Mouse (Mus musculus) leukemia stem cell, adult 10-12 weeks (primary cell): ENCODE data around the gene Agtpbp1. TPM values are rescaled to one million over a fixed set of nuclear protein-coding genes. Genes with fewer than 3 reads are reported as not detected.

Source experiments
- polyA plus RNA-seq: library from polyadenylated mRNA; stranded (reverse); fragments of >175 nt; gene quantifications from 2 replicates; pipeline ENCODE4 v1.2.3, GENCODE M21; 2012; ENCODE audit warnings: low replicate concordance

Agtpbp1 gene
- 3.4 and 4.0 TPM in 2 replicates for polyA plus RNA-seq

DNA sequence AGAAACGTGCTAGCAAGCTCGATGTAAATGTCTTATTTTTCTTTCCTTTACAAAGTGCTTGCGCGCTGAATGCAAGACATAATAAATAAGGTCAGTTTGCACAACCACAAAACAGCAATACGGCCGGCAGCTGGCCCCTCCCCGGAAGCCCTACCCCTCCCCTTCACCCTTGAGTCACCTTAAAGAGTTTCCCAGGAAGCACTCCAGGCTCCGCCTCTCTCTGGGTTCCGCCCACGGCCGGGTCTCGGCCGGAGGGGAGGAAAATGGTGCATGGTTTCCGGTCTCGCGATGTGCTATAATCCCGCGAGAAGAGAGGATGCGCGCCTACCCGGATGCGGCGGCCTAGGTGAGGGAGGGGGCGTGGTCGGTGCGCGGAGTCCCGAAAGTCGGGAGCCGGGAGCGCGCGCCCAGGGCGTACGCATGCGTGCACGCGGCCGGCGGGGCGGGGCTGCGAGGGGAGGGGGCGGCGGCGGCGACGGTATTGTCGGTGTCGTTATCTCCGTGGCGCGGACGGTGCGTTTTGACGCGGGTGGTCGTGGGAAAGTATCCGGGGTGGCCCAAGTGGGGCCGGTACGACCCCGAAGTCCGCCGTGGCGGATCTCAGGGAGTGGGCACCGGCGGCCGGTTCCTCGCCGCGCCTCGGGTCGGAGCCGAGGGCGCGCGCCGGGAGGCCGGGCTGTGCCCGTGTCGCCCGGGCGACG is at the start of gene Agtpbp1, which contains the start of gene Naa35:
Gene Agtpbp1 (minus strand): TSS at position 281 of the 701 bp plus-strand sequence.
Gene Naa35 (plus strand): TSS at position 313 of the 701 bp plus-strand sequence.

Other genes starting within 250 kb of the Agtpbp1 start
- 3.2 and 9.2 TPM in 2 replicates for gene Naa35, start within 50 bp of the Agtpbp1 start, polyA plus RNA-seq
- 7.7 and 10.0 TPM in 2 replicates for gene Golm1, start 90.6 kb upstream of the Agtpbp1 start, polyA plus RNA-seq
- not detected in 2 replicates for gene 4921517D22Rik, start 108.9 kb upstream of the Agtpbp1 start, polyA plus RNA-seq
- gene Spata31d1a, start 125.1 kb upstream of the Agtpbp1 start, polyA plus RNA-seq: not detected in 2 replicates
- gene Spata31d1b, start 127.1 kb upstream of the Agtpbp1 start, polyA plus RNA-seq: not detected in 2 replicates
- 0.10 and 0.11 TPM in 2 replicates for gene Spata31d1d, start 146.5 kb upstream of the Agtpbp1 start, polyA plus RNA-seq
- gene 1700014D04Rik, start 161.5 kb upstream of the Agtpbp1 start, polyA plus RNA-seq: 0.05 TPM in 1 of 2 replicates, not detected in the other
- 122 and 135 TPM in 2 replicates for gene Isca1, start 184.6 kb upstream of the Agtpbp1 start, polyA plus RNA-seq
- gene Gm49354, start 197.0 kb upstream of the Agtpbp1 start, polyA plus RNA-seq: 11.8 TPM in 1 of 2 replicates, not detected in the other
- 37.5 and 56.9 TPM in 2 replicates for gene Tut7, start 237.9 kb upstream of the Agtpbp1 start, polyA plus RNA-seq